ENCODE assay signal across 8 mouse cellular contexts in the genomic region with DNA sequence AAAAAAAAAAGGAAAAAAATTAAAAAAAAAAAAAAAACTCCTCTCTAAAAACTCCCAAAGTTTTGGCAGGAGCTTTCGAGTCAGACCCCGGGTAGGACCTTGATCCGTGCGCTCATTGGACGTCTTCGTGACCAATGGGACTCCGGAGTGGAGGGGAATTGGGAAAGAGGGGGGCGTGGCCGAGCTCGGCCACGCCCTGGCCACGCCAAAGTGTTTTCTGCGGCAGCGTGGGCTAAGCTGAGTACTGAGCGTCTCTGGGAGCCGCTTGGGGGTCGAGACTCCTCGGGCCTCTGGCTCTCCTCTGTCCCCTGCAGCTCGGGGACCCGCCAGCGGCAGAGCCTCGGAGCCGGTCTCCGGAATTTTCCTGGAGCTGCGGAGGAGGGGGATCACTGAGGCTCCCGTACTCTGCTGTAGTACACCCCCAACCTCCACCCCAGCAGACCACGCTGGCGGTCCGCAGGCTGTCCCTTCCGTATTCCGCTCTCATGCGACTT. TPM values are rescaled to one million over a fixed set of nuclear protein-coding genes. Genes with fewer than 3 reads are reported as not detected.
DNase-seq lines count a peak whose midpoint lies in the region; ATAC-seq and TF ChIP-seq lines count a peak whose summit lies in the region.

A gene (minus strand): TSS at position 64 of the 494 bp plus-strand sequence.

- peaks cover 47% of the 10 kb centered on the region for H3K27me3 ChIP-seq in hindbrain, embryonic 16.5 days (replicated peaks; ENCODE audit: control insufficient read depth, insufficient read depth, low read length)
- peaks cover 94% of the 10 kb centered on the region for H3K27me3 ChIP-seq in liver, embryonic 14.5 days (ENCODE audit: control insufficient read depth, insufficient read depth, low read length)

- no peak for TF ChIP-seq EP300 in liver, embryonic 14.5 days (IDR thresholded peaks at IDR 0.05; ENCODE audit: low read depth)

- H3K27ac ChIP-seq in hindbrain, embryonic 16.5 days (ENCODE audit: low read depth, low read length): peak within 1 kb of the TSS; percentile 64
- H3K27ac ChIP-seq in liver, embryonic 14.5 days: peak within 1 kb of the TSS; percentile 41

- peak within 1 kb of the TSS; percentile 46 for H3K4me3 ChIP-seq in hindbrain, embryonic 16.5 days (ENCODE audit: low read length)
- H3K4me3 ChIP-seq in liver, embryonic 14.5 days (ENCODE audit: insufficient read depth in 1 of 2, low read depth in 2 of 2, low read length in 2 of 2): peak within 1 kb of the TSS; percentile 48 to 70

- peak within 1 kb of the TSS; percentile 59 for H3K9ac ChIP-seq in hindbrain, embryonic 16.5 days (ENCODE audit: low read depth, low read length)
- H3K9ac ChIP-seq in liver, embryonic 14.5 days (replicated peaks): peak within 1 kb of the TSS; percentile 59

- peaks cover 15% of the 10 kb centered on the region for H3K4me1 ChIP-seq in hindbrain, embryonic 16.5 days (ENCODE audit: control insufficient read depth, insufficient read depth, low read depth, low read length)
- H3K4me1 ChIP-seq in liver, embryonic 14.5 days (replicated peaks; ENCODE audit: control insufficient read depth in 2 of 2, insufficient read depth in 2 of 2, low read length in 1 of 2): no peaks in the 10 kb centered on the region; a peak in 1 of 4 replicates

- DNase-seq in cerebellum, postnatal 10 days: peak; percentile 61 to 68
- no peak for DNase-seq in cerebellum, adult 9-10 months
- peak; percentile 75 for DNase-seq in c-Kit-positive CD71-negative TER-119-negative erythroid progenitor cells, embryonic 14.5 days (ENCODE audit: low read depth)
- DNase-seq in gastrocnemius, adult 8-10 months (ENCODE audit: low spot score in 2 of 2): peak; percentile 49 to 71
- DNase-seq in liver, embryonic 14.5 days (ENCODE audit: low read depth in 3 of 3, low spot score in 3 of 3): peak; percentile 61 to 68 (median 63)
- peak; percentile 30 to 38 for DNase-seq in natural killer cell, adult 2 months (ENCODE audit: low spot score in 2 of 2)
- peak; percentile 40 for DNase-seq in thymus, postnatal 25 days

- TF ChIP-seq CTCF in liver, embryonic 14.5 days (IDR thresholded peaks at IDR 0.05; ENCODE audit: low read depth): no peak

- peak within 1 kb of the TSS; percentile 66 for H3K4me2 ChIP-seq in hindbrain, embryonic 16.5 days (ENCODE audit: low read length)
- peak within 1 kb of the TSS; percentile 79 for H3K4me2 ChIP-seq in liver, embryonic 14.5 days (ENCODE audit: low read depth)

- H3K36me3 ChIP-seq in hindbrain, embryonic 16.5 days (ENCODE audit: control insufficient read depth, insufficient read depth, low read length): no peaks in the 10 kb centered on the region
- H3K36me3 ChIP-seq in liver, embryonic 14.5 days (replicated peaks; ENCODE audit: control insufficient read depth, insufficient read depth, low read depth): no peaks in the 10 kb centered on the region

- under 1% methylated on average over 32 of the region's 32 CpGs for WGBS in hindbrain, embryonic 16.5 days
- 1% methylated on average over 32 of the region's 32 CpGs for WGBS in liver, embryonic 14.5 days (ENCODE audit: insufficient replicate concordance)

- peak; percentile 86 for ATAC-seq in hindbrain, embryonic 16.5 days
- peak; percentile 83 for ATAC-seq in liver, embryonic 14.5 days (ENCODE audit: insufficient read depth)

- H3K9me3 ChIP-seq in hindbrain, embryonic 16.5 days (ENCODE audit: control insufficient read depth, low read length): no peaks in the 10 kb centered on the region
- H3K9me3 ChIP-seq in liver, embryonic 14.5 days (ENCODE audit: control insufficient read depth, low read length): no peaks in the 10 kb centered on the region

RNA-seq across cellular contexts. Expression of the gene that starts here (rescaled TPM):
- 10 to 100 TPM in 2 of 4 experiments, 1 to 10 TPM in 2; 5.9 to 12.1 (median 10.1) TPM for total RNA-seq in gastrocnemius, adult 8-10 months (2022)
- polyA plus RNA-seq in hindbrain, embryonic 16.5 days (2015; fragmentation: Nextera tagmentation; extraction: Ambion mirVana): 2.3 and 2.4 TPM in 2 replicates
- 2.7 and 3.1 TPM in 2 replicates for polyA plus RNA-seq in liver, embryonic 14.5 days (2012; rRNA removed)
- 3.5 and 3.9 TPM in 2 replicates for polyA plus RNA-seq in liver, embryonic 14.5 days (2014; fragmentation: Nextera tagmentation; extraction: Ambion mirVana)
